Mouse (Mus musculus) ES-Bruce4 (cell line): ENCODE results near the gene Gm49425. TPM values are rescaled to one million over a fixed set of nuclear protein-coding genes. Genes with fewer than 3 reads are reported as not detected.

Experiments
- H3K27ac ChIP-seq: 2 replicates; pipeline ENCODE4 v1.5.1; 2012; ENCODE audit warnings: low read length, inconsistent platforms; ENCODE audit not compliant: insufficient read depth
- H3K27me3 ChIP-seq: 2 replicates; pipeline ENCODE4 v1.6.1; 2012; ENCODE audit warnings: mild to moderate bottlenecking, low read length, inconsistent platforms; ENCODE audit not compliant: control insufficient read depth, poor library complexity, insufficient read depth, severe bottlenecking
- H3K36me3 ChIP-seq: 2 replicates; pipeline ENCODE4 v1.6.1; 2012; ENCODE audit warnings: inconsistent platforms, mild to moderate bottlenecking, low read length, moderate library complexity; ENCODE audit not compliant: control insufficient read depth, poor library complexity, insufficient read depth, severe bottlenecking
- H3K4me1 ChIP-seq: one replicate; pipeline ENCODE4 v1.8.1; 2011; ENCODE audit warnings: low read length; ENCODE audit not compliant: control insufficient read depth, insufficient read depth
- H3K4me3 ChIP-seq: 2 replicates; pipeline ENCODE4 v1.5.1; 2011; ENCODE audit warnings: low read depth, mild to moderate bottlenecking, low read length
- H3K9ac ChIP-seq: 2 replicates; pipeline ENCODE4 v1.6.1; 2012; ENCODE audit warnings: low read depth, mild to moderate bottlenecking, inconsistent platforms; ENCODE audit not compliant: poor library complexity, severe bottlenecking
- H3K9me3 ChIP-seq: replicated peaks from 2 replicates; pipeline ENCODE4 v1.6.1; 2012; ENCODE audit warnings: mild to moderate bottlenecking, low read length, inconsistent platforms; ENCODE audit not compliant: control insufficient read depth, poor library complexity, insufficient read depth, severe bottlenecking
- CTCF ChIP-seq: IDR thresholded peaks from one replicate; pipeline ENCODE4 v1.8.1; 2011; ENCODE audit warnings: low read depth, low read length
- EP300 ChIP-seq: IDR thresholded peaks from 2 replicates; pipeline ENCODE4 v1.6.1; 2011; ENCODE audit warnings: low read depth, low read length; ENCODE audit not compliant: insufficient read depth
- POLR2A ChIP-seq: IDR thresholded peaks from one replicate; pipeline ENCODE4 v1.8.1; 2011; ENCODE audit warnings: low read length; ENCODE audit not compliant: insufficient read depth
- polyA plus RNA-seq: library from polyadenylated mRNA; stranded (reverse); fragments of >200 nt; gene quantifications from 2 replicates; pipeline ENCODE4 v1.2.4, GENCODE M21; 2011; ENCODE audit warnings: low read depth; ENCODE audit not compliant: missing spikeins, insufficient read depth, insufficient read length

Gene Gm49425
- polyA plus RNA-seq, 1 experiment, result not detected

- H3K4me3 ChIP-seq, result no peak overlapping the region
- no peaks in the 10 kb centered on the region for H3K4me1 ChIP-seq
- H3K9ac ChIP-seq, result no peak overlapping the region
- no peak overlapping the region for H3K27ac ChIP-seq
- H3K36me3 ChIP-seq, result no peaks in the 10 kb centered on the region
- H3K9me3 ChIP-seq, result no peaks in the 10 kb centered on the region
- H3K27me3 ChIP-seq, result no peaks in the 10 kb centered on the region
- TF ChIP-seq CTCF (no peak), EP300 (no peak), POLR2A (no peak)
Measured at GRCm38 (mm10) chr15:101494203-101494602, 22.9 kb downstream of the Gm49425 start.

GRCm38 (mm10) chr15:101493713-101494112 lies 23.3 kb downstream of the Gm49425 start:
- Histone ChIP-seq H3K36me3 (no peaks in the 10 kb centered on the region), H3K9ac (no peak overlapping the region), H3K9me3 (no peaks in the 10 kb centered on the region), H3K4me1 (no peaks in the 10 kb centered on the region), H3K27me3 (no peaks in the 10 kb centered on the region), H3K27ac (no peak overlapping the region), H3K4me3 (no peak overlapping the region)
- TF ChIP-seq CTCF (no peak), EP300 (no peak), POLR2A (no peak)

- TF ChIP-seq EP300 (no peak), POLR2A (no peak), CTCF (no peak)
- no peaks in the 10 kb centered on the region for H3K9me3 ChIP-seq
- no peak overlapping the region for H3K9ac ChIP-seq
- H3K4me3 ChIP-seq, result no peak overlapping the region
- no peak overlapping the region for H3K27ac ChIP-seq
- H3K36me3 ChIP-seq, result no peaks in the 10 kb centered on the region
- no peaks in the 10 kb centered on the region for H3K27me3 ChIP-seq
- no peaks in the 10 kb centered on the region for H3K4me1 ChIP-seq
Measured at GRCm38 (mm10) chr15:101492718-101493117, 24.3 kb downstream of the Gm49425 start.

- TF ChIP-seq EP300, result no peak
- TF ChIP-seq POLR2A, result no peak
- TF ChIP-seq CTCF, result no peak
- no peak within 1 kb of the TSS for H3K9ac ChIP-seq
- H3K27me3 ChIP-seq, result no peaks in the 10 kb centered on the region
- H3K4me1 ChIP-seq, result no peaks in the 10 kb centered on the region
- H3K9me3 ChIP-seq, result no peaks in the 10 kb centered on the region
- H3K27ac ChIP-seq, result no peak within 1 kb of the TSS
- H3K36me3 ChIP-seq, result no peaks in the 10 kb centered on the region
- H3K4me3 ChIP-seq, result no peak within 1 kb of the TSS
Measured at GRCm38 (mm10) chr15:101491431-101491830, 25.6 kb downstream of the Gm49425 start, which contains the start of gene Krt83. TSS of gene Krt83 (minus strand) at chr15:101491512.

GRCm38 (mm10) chr15:101485911-101486635 lies 31.0 kb downstream of the Gm49425 start:
- Histone ChIP-seq H3K36me3 (no peaks in the 10 kb centered on the region), H3K4me3 (no peak overlapping the region), H3K27me3 (no peaks in the 10 kb centered on the region), H3K4me1 (no peaks in the 10 kb centered on the region), H3K9ac (no peak overlapping the region), H3K27ac (no peak overlapping the region), H3K9me3 (no peaks in the 10 kb centered on the region)
- TF ChIP-seq CTCF (no peak), EP300 (no peak), POLR2A (no peak)

GRCm38 (mm10) chr15:101484939-101485338 lies 32.1 kb downstream of the Gm49425 start:
- TF ChIP-seq CTCF (no peak), EP300 (no peak), POLR2A (no peak)
- H3K27ac ChIP-seq, result no peak overlapping the region
- no peak overlapping the region for H3K9ac ChIP-seq
- no peak overlapping the region for H3K4me3 ChIP-seq
- H3K4me1 ChIP-seq, result no peaks in the 10 kb centered on the region
- no peaks in the 10 kb centered on the region for H3K27me3 ChIP-seq
- no peaks in the 10 kb centered on the region for H3K36me3 ChIP-seq
- H3K9me3 ChIP-seq, result no peaks in the 10 kb centered on the region
